Mouse (Mus musculus): Measurements from ENCODE around the gene Ccdc18.

DNA sequence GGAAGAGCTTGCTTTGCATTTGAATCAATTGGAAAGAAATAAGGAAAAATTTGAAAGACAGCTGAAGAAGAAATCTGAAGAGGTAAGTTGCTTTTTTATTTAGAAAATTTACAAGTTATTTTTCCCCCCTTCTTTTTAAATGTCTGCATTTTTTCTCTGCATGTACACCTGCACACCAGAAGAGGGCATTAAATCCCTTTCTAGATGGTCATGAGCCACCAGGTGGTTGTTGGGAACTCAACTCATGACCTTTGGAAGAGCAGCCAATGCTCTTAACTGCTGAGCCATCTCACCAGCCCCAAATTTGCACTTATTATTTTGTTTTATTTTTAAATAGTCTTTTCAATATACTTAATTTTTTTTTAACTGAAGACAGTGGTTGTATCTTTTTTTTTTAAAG is 56.3 kb downstream of the Ccdc18 start:
- TF ChIP-seq MXI1 (IDR thresholded peaks at IDR 0.05; ENCODE audit: low read depth, low read length) (no peak), USF2 (IDR thresholded peaks at IDR 0.05; ENCODE audit: borderline replicate concordance in 1 of 2, insufficient read depth in 1 of 2, low read depth in 1 of 2, low read length in 2 of 2) (no peak), MAFK (IDR thresholded peaks at IDR 0.05; ENCODE audit: borderline replicate concordance, low read depth, low read length) (no peak), GABPA (IDR thresholded peaks at IDR 0.05; ENCODE audit: low read depth, low read length) (no peak)

Measured in MEL (cell line).